Mouse (Mus musculus) midbrain, embryonic 12.5 days (tissue): Measurements from ENCODE around the gene Gm20481. TPM values are rescaled to one million over a fixed set of nuclear protein-coding genes. Genes with fewer than 3 reads are reported as not detected.
A peak's percentile ranks its signal among the peaks of the same experiment; 100 is the strongest.
"Not testable (repeated sequence)": the region's sequence is repeated elsewhere in the genome, so short reads cannot be mapped to it uniquely, and the experiment has no call there.

Experiments
- ATAC-seq: fragments of 200-750 bp; cut with Nextera tagmentation; 2 replicates; pipeline ENCODE4 v1.8.0; 2017; ENCODE audit warnings: low read depth, moderate TSS enrichment, moderate library complexity; ENCODE audit not compliant: low FRiP score
- H3K27ac ChIP-seq: fragments of 300-500 bp; sonication (generic); replicated peaks from 2 replicates; pipeline ENCODE4 v1.5.1; 2016; ENCODE audit warnings: mild to moderate bottlenecking
- H3K27me3 ChIP-seq: fragments of 300-500 bp; sonication (generic); 2 replicates; pipeline ENCODE4 v1.6.1; 2016; ENCODE audit warnings: mild to moderate bottlenecking
- H3K36me3 ChIP-seq: fragments of 300-500 bp; sonication (generic); 2 replicates; pipeline ENCODE4 v1.6.1; 2016
- H3K4me1 ChIP-seq: fragments of 300-500 bp; sonication (generic); 2 replicates; pipeline ENCODE4 v1.6.1; 2016
- H3K4me2 ChIP-seq: fragments of 300-500 bp; sonication (generic); replicated peaks from 2 replicates; pipeline ENCODE4 v1.6.1; 2016; ENCODE audit warnings: mild to moderate bottlenecking, moderate library complexity
- H3K4me3 ChIP-seq: fragments of 300-500 bp; sonication (generic); 2 replicates; pipeline ENCODE4 v1.5.1; 2016; ENCODE audit warnings: mild to moderate bottlenecking
- H3K9ac ChIP-seq: fragments of 300-500 bp; sonication (generic); replicated peaks from 2 replicates; pipeline ENCODE4 v1.6.1; 2016; ENCODE audit warnings: mild to moderate bottlenecking, moderate library complexity
- H3K9me3 ChIP-seq: fragments of 300-500 bp; sonication (generic); 2 replicates; pipeline ENCODE4 v1.6.1; 2016; ENCODE audit warnings: mild to moderate bottlenecking
- WGBS: fragments of 180-500 bp; shearing (Covaris S2); methylation state at CpG from one replicate; pipeline ENCODE4 v1.1.7; 2016; 5-methylcytosine and 5-hydroxymethylcytosine counted together
- polyA plus RNA-seq: library from polyadenylated mRNA; unstranded; fragments of >200 nt; fragmentation: Nextera tagmentation; extraction: Ambion mirVana; gene quantifications from 2 replicates; pipeline ENCODE4 v1.2.1, GENCODE M21; 2016

The Gm20481 gene
- polyA plus RNA-seq, 1 experiment from 2014 or later = not detected

DNA sequence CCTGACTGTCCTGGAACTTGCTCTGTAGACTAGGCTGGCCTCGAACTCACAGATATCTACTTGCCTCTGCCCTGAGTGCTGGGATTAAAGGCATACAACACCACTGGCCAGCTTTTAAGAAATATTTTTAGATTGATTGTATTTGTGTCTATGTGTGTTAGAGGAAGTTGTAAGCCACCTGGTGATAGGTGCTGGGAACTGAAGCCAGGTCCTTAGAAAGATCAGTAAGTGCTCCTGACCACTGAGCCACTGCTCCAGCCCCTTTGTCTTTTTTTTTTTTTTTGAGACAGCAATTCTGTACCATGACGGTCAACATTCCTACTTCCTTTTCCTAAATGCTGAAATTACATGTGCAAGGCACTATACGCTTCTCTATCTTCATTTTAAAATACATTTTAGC is 16.5 kb upstream of the Gm20481 start:
- peak overlapping the region; percentile 88; the same call in 1 of the 2 replicates for H3K27ac ChIP-seq
- H3K4me2 ChIP-seq = 0 out of 2 replicates have a peak overlapping the region, but pooled peaks have one; percentile 41

DNA sequence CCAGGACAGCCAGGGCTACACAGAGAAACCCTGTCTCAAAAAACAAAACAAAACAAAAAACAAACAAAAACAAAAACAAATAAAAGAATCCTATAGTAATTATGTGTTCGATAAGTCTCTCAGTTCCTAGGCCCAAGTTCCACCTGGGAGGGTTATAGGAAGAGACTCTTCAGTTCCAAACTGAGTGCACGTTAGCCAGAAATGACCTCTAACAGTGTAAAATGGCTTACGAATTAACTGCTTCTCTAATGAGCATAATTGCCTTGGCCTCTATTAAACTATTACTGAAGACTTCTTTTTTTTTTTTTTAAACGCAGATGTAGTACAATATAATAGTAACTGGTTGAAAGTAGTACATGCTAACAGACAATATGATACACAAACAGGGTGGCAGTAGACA is 15.8 kb upstream of the Gm20481 start:
- Histone ChIP-seq H3K4me1 (peaks cover 10% of the 10 kb centered on the region), H3K4me3 (no peak overlapping the region), H3K27ac (no peak overlapping the region), H3K9me3 (no peaks in the 10 kb centered on the region), H3K36me3 (peaks cover 18% of the 10 kb centered on the region), H3K9ac (no peak overlapping the region), H3K27me3 (peaks cover 29% of the 10 kb centered on the region), H3K4me2 (no peak overlapping the region)
- ATAC-seq = no peak
- WGBS = 92% methylated on average over 4 of the region's 4 CpGs

More for the DNA sequence above, 16.5 kb upstream of the Gm20481 start:
- no peak overlapping the region for H3K9ac ChIP-seq
- H3K9me3 ChIP-seq = no peaks in the 10 kb centered on the region
- no peak for ATAC-seq
- H3K36me3 ChIP-seq = peaks cover 18% of the 10 kb centered on the region
- H3K4me1 ChIP-seq = peaks cover 10% of the 10 kb centered on the region
- 93% methylated on average over 3 of the region's 3 CpGs for WGBS
- 0 out of 2 replicates have a peak overlapping the region, but pooled peaks have one; percentile 80 for H3K4me3 ChIP-seq
- peaks cover 29% of the 10 kb centered on the region for H3K27me3 ChIP-seq

DNA sequence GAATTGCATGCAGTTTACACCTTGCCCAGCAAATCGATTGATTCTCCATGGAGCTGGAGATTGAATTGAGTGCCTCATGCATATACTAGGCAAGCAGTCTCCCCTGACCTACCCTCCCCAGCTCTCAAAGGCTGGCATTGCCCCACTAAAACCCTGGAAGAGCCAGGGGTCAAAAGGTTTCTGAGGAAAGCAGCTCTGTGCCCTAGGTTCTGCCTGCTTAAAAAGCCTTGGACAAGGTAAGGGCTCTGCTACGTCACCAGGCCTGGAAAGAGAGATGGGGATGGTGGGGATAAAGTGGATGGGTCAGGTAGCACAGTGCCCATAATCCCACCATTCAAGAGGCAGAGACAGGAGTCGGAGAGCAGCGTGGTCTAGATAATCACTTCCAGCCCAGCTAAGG is 14.9 kb upstream of the Gm20481 start:
- Histone ChIP-seq H3K9ac (0 out of 2 replicates have a peak overlapping the region, but pooled peaks have one; percentile 2), H3K9me3 (no peaks in the 10 kb centered on the region), H3K4me3 (no peak overlapping the region), H3K27ac (no peak overlapping the region), H3K4me1 (peaks cover 16% of the 10 kb centered on the region), H3K27me3 (peaks cover 30% of the 10 kb centered on the region), H3K4me2 (no peak overlapping the region), H3K36me3 (peaks cover 12% of the 10 kb centered on the region)
- 85% methylated on average over 4 of the region's 4 CpGs for WGBS
- no peak for ATAC-seq

DNA sequence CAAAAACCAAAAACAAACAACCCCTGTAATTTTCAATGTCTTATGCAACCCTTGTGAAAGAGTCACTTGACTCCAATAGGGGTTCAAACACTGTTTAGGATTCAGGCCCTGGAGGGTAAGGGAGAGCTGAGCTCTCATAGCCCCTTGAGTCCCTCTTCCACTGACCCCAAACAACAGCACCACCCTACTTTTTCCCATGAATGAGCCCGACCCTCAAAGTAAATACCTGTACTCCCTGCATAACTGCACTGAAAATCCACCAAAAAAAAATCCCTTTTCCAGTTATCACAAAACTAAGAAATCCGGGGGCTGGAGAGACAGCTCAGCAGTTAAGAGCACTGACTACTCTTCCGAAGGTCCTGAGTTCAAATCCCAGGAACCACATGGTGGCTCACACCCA is 13.8 kb upstream of the Gm20481 start:
- H3K4me1 ChIP-seq = peaks cover 12% of the 10 kb centered on the region
- ATAC-seq = no peak
- peaks cover 1% of the 10 kb centered on the region; the same call in 1 of the 2 replicates for H3K36me3 ChIP-seq
- peaks cover 39% of the 10 kb centered on the region for H3K27me3 ChIP-seq
- no peaks in the 10 kb centered on the region for H3K9me3 ChIP-seq
- H3K27ac ChIP-seq = no peak overlapping the region
- no peak overlapping the region for H3K4me3 ChIP-seq
- WGBS = 80% methylated on average over 3 of the region's 3 CpGs
- H3K9ac ChIP-seq = no peak overlapping the region
- no peak overlapping the region for H3K4me2 ChIP-seq

DNA sequence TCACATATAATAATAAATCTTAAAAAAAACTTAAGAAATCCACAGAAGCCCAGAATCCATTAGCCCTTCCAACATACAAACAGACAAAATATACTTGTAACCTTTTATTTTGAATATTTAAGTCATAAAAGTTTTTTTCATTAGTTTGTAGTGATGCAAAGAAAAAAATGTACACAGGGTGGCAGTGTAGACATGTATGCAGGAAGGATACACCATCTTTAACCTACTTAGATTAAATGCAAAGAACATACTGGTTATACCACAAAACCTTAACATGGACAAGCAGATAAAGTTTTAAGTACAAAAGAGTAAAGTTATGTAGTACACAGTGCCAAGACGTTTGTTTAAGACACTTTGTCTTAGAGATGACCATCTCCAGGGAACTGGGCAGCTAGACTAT is 13.4 kb upstream of the Gm20481 start:
- H3K9ac ChIP-seq = no peak overlapping the region
- no peak overlapping the region for H3K4me3 ChIP-seq
- no peak overlapping the region for H3K27ac ChIP-seq
- H3K4me2 ChIP-seq = no peak overlapping the region
- no peaks in the 10 kb centered on the region for H3K36me3 ChIP-seq
- ATAC-seq = no peak
- H3K4me1 ChIP-seq = peaks cover 11% of the 10 kb centered on the region
- WGBS = 58% methylated on average over 1 of the region's 1 CpGs
- H3K9me3 ChIP-seq = no peaks in the 10 kb centered on the region
- H3K27me3 ChIP-seq = peaks cover 42% of the 10 kb centered on the region

DNA sequence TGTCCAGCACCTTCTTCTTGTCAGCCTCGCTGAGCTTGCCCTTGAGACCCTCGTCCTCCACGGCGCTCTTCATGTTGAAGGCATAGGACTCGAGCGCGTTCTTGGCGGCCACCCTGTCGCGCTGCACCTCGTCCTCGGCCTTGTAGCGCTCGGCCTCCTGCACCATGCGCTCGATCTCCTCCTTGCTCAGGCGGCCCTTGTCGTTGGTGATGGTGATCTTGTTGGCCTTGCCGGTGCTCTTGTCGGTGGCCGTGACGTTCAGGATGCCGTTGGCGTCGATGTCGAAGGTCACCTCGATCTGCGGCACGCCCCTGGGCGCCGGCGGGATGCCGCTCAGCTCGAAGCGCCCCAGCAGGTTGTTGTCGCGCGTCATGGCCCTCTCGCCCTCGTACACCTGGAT is 12.4 kb upstream of the Gm20481 start:
- H3K27me3 ChIP-seq = peaks cover 51% of the 10 kb centered on the region
- not testable (repeated sequence) for H3K4me2 ChIP-seq, H3K4me3 ChIP-seq, H3K9me3 ChIP-seq, H3K36me3 ChIP-seq, H3K9ac ChIP-seq, H3K27ac ChIP-seq, ATAC-seq
- WGBS = 17% methylated on average over 36 of the region's 40 CpGs
- H3K4me1 ChIP-seq = peaks cover 11% of the 10 kb centered on the region

DNA sequence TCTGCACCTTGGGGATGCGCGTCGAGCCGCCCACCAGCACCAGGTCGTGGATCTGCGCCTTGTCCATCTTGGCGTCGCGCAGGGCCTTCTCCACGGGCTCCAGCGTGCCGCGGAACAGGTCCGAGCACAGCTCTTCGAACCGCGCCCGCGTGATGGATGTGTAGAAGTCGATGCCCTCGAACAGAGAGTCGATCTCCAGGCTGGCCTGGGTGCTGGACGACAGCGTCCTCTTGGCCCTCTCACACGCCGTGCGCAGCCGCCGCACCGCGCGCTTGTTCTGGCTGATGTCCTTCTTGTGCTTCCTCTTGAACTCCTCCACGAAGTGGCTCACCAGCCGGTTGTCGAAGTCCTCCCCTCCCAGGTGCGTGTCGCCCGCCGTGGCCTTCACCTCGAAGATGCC is 11.7 kb upstream of the Gm20481 start:
- not testable (repeated sequence) for H3K9ac ChIP-seq, H3K4me3 ChIP-seq, H3K4me2 ChIP-seq, H3K36me3 ChIP-seq, H3K9me3 ChIP-seq, H3K27ac ChIP-seq, ATAC-seq
- H3K4me1 ChIP-seq = peaks cover 11% of the 10 kb centered on the region
- peaks cover 58% of the 10 kb centered on the region for H3K27me3 ChIP-seq
- WGBS = 26% methylated on average over 28 of the region's 40 CpGs

DNA sequence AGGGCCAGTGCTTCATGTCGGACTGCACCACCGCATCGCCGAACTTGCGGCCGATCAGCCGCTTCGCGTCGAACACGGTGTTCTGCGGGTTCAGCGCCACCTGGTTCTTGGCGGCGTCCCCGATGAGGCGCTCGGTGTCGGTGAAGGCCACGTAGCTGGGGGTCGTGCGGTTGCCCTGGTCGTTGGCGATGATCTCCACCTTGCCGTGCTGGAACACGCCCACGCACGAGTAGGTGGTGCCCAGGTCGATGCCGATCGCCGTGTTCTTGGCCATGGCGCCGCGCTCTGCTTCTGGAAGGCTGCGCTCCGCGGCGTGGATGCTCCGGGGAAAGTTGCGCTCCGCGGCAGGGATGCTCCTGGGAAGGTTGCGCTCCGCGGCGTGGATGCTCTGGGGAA is 11.0 kb upstream of the Gm20481 start:
- H3K9ac ChIP-seq, H3K9me3 ChIP-seq, H3K36me3 ChIP-seq, H3K27ac ChIP-seq: not testable (repeated sequence)
- H3K27me3 ChIP-seq = peaks cover 60% of the 10 kb centered on the region
- WGBS = 1% methylated on average over 29 of the region's 47 CpGs
- ATAC-seq = peak; percentile 51
- peak overlapping the region; percentile 49 for H3K4me3 ChIP-seq
- H3K4me1 ChIP-seq = peaks cover 11% of the 10 kb centered on the region
- peak overlapping the region; percentile 80 for H3K4me2 ChIP-seq

DNA sequence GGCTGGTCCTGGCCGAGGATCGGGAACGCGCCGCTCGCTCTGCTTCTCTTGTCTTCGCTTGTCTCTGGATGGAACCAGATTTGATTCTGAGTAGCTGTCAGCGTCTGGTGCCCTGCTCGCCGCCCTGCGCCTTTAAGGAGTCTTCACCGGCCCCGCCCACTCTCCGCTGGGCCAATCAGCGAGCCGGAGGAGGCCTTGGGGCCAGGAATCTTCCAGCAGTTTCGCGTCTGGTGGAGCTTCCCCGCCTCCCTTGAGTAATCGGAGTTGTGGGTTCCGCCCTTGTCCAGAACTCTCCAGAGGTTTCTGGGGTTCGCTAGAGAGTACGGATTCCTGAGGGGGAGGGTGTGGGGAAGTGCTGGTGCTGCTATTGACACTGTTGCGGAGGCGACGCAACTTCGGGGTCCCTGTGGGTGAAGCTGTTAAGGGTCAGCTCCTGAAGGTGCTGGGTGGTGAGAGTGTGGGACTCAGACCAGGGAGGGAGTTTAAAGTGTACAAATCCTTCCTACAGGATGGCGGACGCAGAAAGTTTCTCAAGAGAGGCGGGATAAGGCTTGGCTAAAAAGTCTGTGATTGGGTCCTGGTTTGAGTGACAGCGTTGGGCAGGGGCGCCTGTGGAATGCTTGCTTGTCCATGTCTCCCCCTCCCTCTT is 10.5 kb upstream of the Gm20481 start, which contains the start of gene Hspa1b:
Gene Hspa1b (minus strand): TSS at position 109 of the 649 bp plus-strand sequence.
- Histone ChIP-seq H3K27ac (peak within 1 kb of the TSS; percentile 75), H3K27me3 (peaks cover 60% of the 10 kb centered on the region)

DNA sequence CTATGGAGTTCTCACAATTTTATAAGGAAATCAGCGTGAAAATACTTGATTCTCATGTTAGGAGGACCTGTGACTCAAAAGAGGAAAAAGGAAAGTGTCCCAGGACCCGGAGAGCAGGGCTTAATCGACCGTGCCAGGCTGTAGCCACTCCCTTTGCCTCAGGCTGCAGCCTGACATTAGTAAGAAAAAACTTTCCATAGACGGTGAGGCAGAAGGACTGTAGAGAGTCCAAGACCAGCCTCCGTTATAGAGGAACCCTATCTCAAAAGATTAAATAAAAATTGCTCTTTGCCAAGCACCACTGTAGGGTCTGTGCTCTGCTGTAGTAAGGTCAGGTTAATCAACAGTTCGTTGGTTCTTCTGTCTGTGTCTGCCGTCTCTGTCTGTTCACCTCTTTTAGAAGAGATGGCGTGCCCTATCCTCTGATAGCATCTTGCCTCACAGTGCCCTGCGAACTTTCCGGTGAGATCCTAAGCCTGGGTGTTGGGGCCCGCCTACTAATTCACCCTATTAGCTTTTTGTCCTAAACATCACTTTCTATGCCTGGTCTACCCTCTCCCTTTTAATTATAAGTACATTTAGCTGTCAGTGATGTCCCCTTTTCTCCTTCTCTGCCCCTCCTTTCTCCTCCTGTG is 9.7 kb upstream of the Gm20481 start:
- ATAC-seq = peak; percentile 17; the same call in 1 of the 2 replicates
- Histone ChIP-seq H3K4me3 (peak overlapping the region; percentile 49), H3K27ac (no peak overlapping the region), H3K4me1 (peaks cover 11% of the 10 kb centered on the region), H3K4me2 (peak overlapping the region; percentile 80), H3K27me3 (peaks cover 59% of the 10 kb centered on the region), H3K36me3 (no peaks in the 10 kb centered on the region), H3K9ac (peak overlapping the region; percentile 66), H3K9me3 (no peaks in the 10 kb centered on the region)
- WGBS = 13% methylated on average over 12 of the region's 12 CpGs

More for the DNA sequence above, 10.5 kb upstream of the Gm20481 start, which contains the start of gene Hspa1b:
- Histone ChIP-seq H3K9ac (peak within 1 kb of the TSS; percentile 66), H3K4me2 (peak within 1 kb of the TSS; percentile 80), H3K4me3 (peak within 1 kb of the TSS; percentile 49), H3K4me1 (peaks cover 11% of the 10 kb centered on the region)
- ATAC-seq = peak; percentile 92
- not testable (repeated sequence) for H3K36me3 ChIP-seq, H3K9me3 ChIP-seq
- WGBS = under 1% methylated on average over 29 of the region's 32 CpGs

DNA sequence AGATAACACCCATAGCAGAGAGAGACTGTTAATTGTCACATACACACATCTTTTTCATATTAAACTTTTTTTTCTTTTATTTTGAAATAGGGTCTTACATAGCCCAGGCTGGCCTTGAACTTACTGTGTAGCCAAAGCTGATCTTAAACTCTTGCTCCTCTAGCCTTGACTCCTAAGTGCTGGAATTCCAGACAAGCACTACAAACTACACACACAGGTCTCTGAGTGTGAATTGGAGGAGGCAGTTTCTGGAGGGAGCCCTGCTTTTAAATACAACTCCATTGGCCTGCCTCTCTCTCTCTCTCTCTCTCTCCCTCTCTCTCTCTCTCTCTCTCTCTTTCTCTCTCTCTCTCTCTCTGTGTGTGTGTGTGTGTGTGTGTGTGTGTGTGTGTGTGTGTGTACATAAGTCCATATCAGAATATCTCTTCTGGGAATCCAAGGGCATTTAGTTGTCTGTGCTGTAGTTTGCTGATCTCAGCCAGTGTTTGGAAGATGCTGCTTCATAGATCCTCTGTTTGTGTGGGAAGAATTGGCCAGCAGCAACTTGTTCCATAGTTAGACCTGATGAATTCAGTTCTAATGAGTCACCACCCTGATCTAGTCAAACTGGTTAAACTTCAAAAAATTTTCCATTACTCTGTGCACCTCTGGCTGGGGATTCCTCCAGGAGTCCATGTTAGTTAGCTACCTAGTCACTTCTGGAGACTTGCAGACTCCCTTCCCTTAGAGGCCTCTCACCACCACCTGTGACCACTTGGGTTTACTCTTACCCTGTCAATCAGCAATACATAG is 8.8 kb upstream of the Gm20481 start:
- no peak overlapping the region for H3K9ac ChIP-seq
- H3K27me3 ChIP-seq = peaks cover 51% of the 10 kb centered on the region
- ATAC-seq = no peak

DNA sequence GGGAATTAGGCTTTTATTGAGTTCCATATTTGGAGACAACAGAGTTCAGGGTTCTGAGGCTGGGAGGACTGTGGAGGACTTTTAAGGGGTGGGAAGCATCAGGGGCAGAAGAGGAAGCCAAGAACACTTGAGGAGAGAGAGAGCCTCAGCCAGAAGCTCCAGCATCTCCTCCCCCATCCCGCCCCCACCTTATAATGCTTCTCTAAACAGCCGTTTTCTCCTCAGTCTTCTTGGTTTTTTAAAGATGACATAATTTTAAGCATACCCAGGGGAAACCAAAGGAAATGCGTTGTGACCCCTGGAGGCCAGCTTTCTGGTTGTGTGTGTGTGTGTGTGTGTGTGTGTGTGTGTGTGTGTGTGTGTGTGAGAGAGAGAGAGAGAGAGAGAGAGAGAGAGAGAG is 7.6 kb upstream of the Gm20481 start:
- WGBS = 37% methylated on average over 3 of the region's 3 CpGs
- peaks cover 11% of the 10 kb centered on the region for H3K4me1 ChIP-seq
- H3K27me3 ChIP-seq = peaks cover 49% of the 10 kb centered on the region

More for the DNA sequence above, 8.8 kb upstream of the Gm20481 start:
- Histone ChIP-seq H3K27ac (no peak overlapping the region), H3K4me1 (peaks cover 11% of the 10 kb centered on the region), H3K4me2 (no peak overlapping the region), H3K9me3 (no peaks in the 10 kb centered on the region), H3K36me3 (no peaks in the 10 kb centered on the region), H3K4me3 (no peak overlapping the region)

More for the DNA sequence above, 7.6 kb upstream of the Gm20481 start:
- H3K27ac ChIP-seq = no peak overlapping the region
- no peak overlapping the region for H3K4me3 ChIP-seq
- ATAC-seq = no peak
- no peaks in the 10 kb centered on the region for H3K9me3 ChIP-seq
- H3K9ac ChIP-seq = no peak overlapping the region
- H3K4me2 ChIP-seq = no peak overlapping the region
- no peaks in the 10 kb centered on the region for H3K36me3 ChIP-seq
